Mouse (Mus musculus): ENCODE results near the gene Acsbg2. TPM values are rescaled to one million over a fixed set of nuclear protein-coding genes. Genes with fewer than 3 reads are reported as not detected.

Gene Acsbg2
- total and polyA plus RNA-seq, 3 experiments, result 0.11 TPM; not detected in 2

- peaks cover 8% of the 10 kb centered on the region for H3K9me3 ChIP-seq (replicated peaks)
- H3K27me3 ChIP-seq (ENCODE audit: insufficient read depth, low read length), result peaks cover 14% of the 10 kb centered on the region; the same call in 1 of the 2 replicates
- H3K36me3 ChIP-seq (replicated peaks), result no peaks in the 10 kb centered on the region
- peaks cover 35% of the 10 kb centered on the region for H3K4me1 ChIP-seq (ENCODE audit: insufficient read depth, low read depth, low read length)
- ATAC-seq (ENCODE audit: extremely low read depth, insufficient number of reproducible peaks, low FRiP score, poor library complexity, severe bottlenecking), result no peak
- TF ChIP-seq GATA2 (IDR thresholded peaks at IDR 0.05; ENCODE audit: borderline replicate concordance, low read depth, low read length) (no peak), TAL1 (conservative IDR thresholded peaks at IDR 0.05; ENCODE audit: low read depth, low read length) (no peak), GATA1 (IDR thresholded peaks at IDR 0.05; ENCODE audit: borderline replicate concordance, low read length) (no peak), POLR2AphosphoS5 (IDR thresholded peaks at IDR 0.05; ENCODE audit: insufficient replicate concordance, low read depth, low read length) (no peak), CTCF (IDR thresholded peaks at IDR 0.05; ENCODE audit: low read depth, low read length) (no peak)
- DNase-seq (ENCODE audit: low spot score), result no peak
- H3K4me3 ChIP-seq (ENCODE audit: low read depth, low read length), result no peak overlapping the region
Observed at GRCm38 (mm10) chr17:56869481-56869977, 4.7 kb downstream of the Acsbg2 start.

GRCm38 (mm10) chr17:56866071-56866470, 8.2 kb downstream of the Acsbg2 start:
- Histone ChIP-seq H3K4me1 (ENCODE audit: insufficient read depth, low read depth, low read length) (peaks cover 24% of the 10 kb centered on the region), H3K27me3 (ENCODE audit: insufficient read depth, low read length) (peaks cover 22% of the 10 kb centered on the region), H3K9me3 (replicated peaks) (peaks cover 8% of the 10 kb centered on the region), H3K36me3 (replicated peaks) (no peaks in the 10 kb centered on the region), H3K4me3 (ENCODE audit: low read depth, low read length) (no peak overlapping the region)
- DNase-seq (ENCODE audit: low spot score), result no peak
- ATAC-seq (ENCODE audit: extremely low read depth, insufficient number of reproducible peaks, low FRiP score, poor library complexity, severe bottlenecking), result no peak
- no peak for TF ChIP-seq GATA1 (IDR thresholded peaks at IDR 0.05; ENCODE audit: borderline replicate concordance, low read length)
- no peak for TF ChIP-seq POLR2AphosphoS5 (IDR thresholded peaks at IDR 0.05; ENCODE audit: insufficient replicate concordance, low read depth, low read length)
- no peak for TF ChIP-seq CTCF (IDR thresholded peaks at IDR 0.05; ENCODE audit: low read depth, low read length)
- TF ChIP-seq GATA2 (IDR thresholded peaks at IDR 0.05; ENCODE audit: borderline replicate concordance, low read depth, low read length), result no peak
- no peak for TF ChIP-seq TAL1 (conservative IDR thresholded peaks at IDR 0.05; ENCODE audit: low read depth, low read length)

DNA sequence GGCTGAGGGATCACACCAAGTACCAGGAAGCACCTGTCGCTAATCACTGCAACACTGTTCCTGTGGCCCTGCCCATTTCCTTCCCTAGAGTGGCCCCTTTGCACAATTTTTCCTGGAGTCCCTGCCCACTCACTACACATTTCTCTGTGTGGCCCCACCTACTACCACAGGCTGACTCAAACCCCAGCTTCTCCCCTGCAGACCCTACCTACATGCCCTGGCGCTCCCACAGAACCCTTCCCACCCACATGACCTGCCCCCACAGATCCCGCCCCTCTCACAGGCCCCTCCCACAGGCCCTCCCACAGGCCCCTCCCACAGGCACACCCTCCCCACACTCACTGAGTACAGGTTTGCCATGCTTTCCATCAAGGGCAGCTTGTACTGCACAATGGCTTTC, 13.1 kb downstream of the Acsbg2 start:
- ATAC-seq (ENCODE audit: extremely low read depth, insufficient number of reproducible peaks, low FRiP score, poor library complexity, severe bottlenecking), result no peak
- H3K4me3 ChIP-seq (ENCODE audit: low read depth, low read length), result no peak overlapping the region

DNA sequence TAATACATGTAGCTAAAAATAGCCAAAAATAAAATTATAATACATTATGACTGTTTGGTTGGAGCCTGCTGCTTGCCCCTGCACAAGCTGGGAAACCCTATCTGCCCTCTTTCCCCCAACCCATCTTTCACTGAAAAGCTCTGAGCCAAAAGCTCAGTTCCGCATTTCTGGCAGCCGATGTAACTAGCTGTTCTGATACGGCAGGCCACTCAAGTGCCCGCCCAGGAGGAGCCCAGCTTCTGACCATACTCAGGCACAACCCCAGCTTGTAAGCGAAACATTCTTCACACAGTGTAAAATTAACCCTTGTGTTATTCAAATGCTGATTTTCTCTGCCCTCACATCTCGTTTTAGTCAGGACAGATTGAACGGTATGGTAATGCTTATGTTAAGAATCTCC, 15.3 kb downstream of the Acsbg2 start:
- ATAC-seq (ENCODE audit: extremely low read depth, insufficient number of reproducible peaks, low FRiP score, poor library complexity, severe bottlenecking), result no peak
- TF ChIP-seq TAL1 (conservative IDR thresholded peaks at IDR 0.05; ENCODE audit: low read depth, low read length), result no peak
- Histone ChIP-seq H3K4me3 (ENCODE audit: low read depth, low read length) (no peak overlapping the region), H3K27me3 (ENCODE audit: insufficient read depth, low read length) (peaks cover 33% of the 10 kb centered on the region), H3K4me1 (ENCODE audit: insufficient read depth, low read depth, low read length) (peaks cover 17% of the 10 kb centered on the region), H3K9me3 (replicated peaks) (no peaks in the 10 kb centered on the region), H3K36me3 (replicated peaks) (no peaks in the 10 kb centered on the region)
- DNase-seq (ENCODE audit: low spot score), result no peak

More for the DNA sequence above, 13.1 kb downstream of the Acsbg2 start:
- H3K9me3 ChIP-seq (replicated peaks), result no peaks in the 10 kb centered on the region; the same call in 1 of the 2 replicates
- peaks cover 15% of the 10 kb centered on the region for H3K4me1 ChIP-seq (ENCODE audit: insufficient read depth, low read depth, low read length)
- H3K27me3 ChIP-seq (ENCODE audit: insufficient read depth, low read length), result peaks cover 26% of the 10 kb centered on the region
- no peak for DNase-seq (ENCODE audit: low spot score)
- no peak for TF ChIP-seq GATA2 (IDR thresholded peaks at IDR 0.05; ENCODE audit: borderline replicate concordance, low read depth, low read length)
- TF ChIP-seq GATA1 (IDR thresholded peaks at IDR 0.05; ENCODE audit: borderline replicate concordance, low read length), result no peak
- no peak for TF ChIP-seq POLR2AphosphoS5 (IDR thresholded peaks at IDR 0.05; ENCODE audit: insufficient replicate concordance, low read depth, low read length)
- TF ChIP-seq TAL1 (conservative IDR thresholded peaks at IDR 0.05; ENCODE audit: low read depth, low read length), result no peak
- no peaks in the 10 kb centered on the region for H3K36me3 ChIP-seq (replicated peaks)

GRCm38 (mm10) chr17:56858216-56858615, 16.0 kb downstream of the Acsbg2 start:
- Histone ChIP-seq H3K4me3 (ENCODE audit: low read depth, low read length) (no peak overlapping the region), H3K9me3 (replicated peaks) (no peaks in the 10 kb centered on the region), H3K36me3 (replicated peaks) (no peaks in the 10 kb centered on the region), H3K4me1 (ENCODE audit: insufficient read depth, low read depth, low read length) (peaks cover 17% of the 10 kb centered on the region), H3K27me3 (ENCODE audit: insufficient read depth, low read length) (peaks cover 33% of the 10 kb centered on the region)
- peak; percentile 54 for DNase-seq (ENCODE audit: low spot score)
- ATAC-seq (ENCODE audit: extremely low read depth, insufficient number of reproducible peaks, low FRiP score, poor library complexity, severe bottlenecking), result no peak
- TF ChIP-seq CTCF (IDR thresholded peaks at IDR 0.05; ENCODE audit: low read depth, low read length) (peak; percentile 94), TAL1 (conservative IDR thresholded peaks at IDR 0.05; ENCODE audit: low read depth, low read length) (no peak)

DNA sequence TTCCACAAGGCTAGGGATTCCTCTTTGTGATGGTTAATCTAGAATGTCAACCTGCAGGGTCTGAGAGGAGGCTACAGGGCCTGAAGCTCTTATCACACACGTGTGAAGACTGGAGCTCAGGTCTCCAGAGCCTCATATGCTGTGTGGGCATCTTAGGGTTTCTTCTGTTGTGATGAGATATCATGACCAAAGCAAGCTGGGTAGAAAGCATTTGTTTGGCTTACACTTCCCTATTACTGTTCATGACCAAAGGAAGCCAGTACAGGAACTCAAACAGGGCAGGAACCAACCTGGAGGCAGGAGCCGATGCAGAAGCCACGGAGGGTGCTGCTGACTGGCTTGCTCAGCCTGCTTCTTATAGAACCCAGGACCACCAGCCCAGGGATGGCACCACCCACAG, 18.8 kb downstream of the Acsbg2 start:
- DNase-seq (ENCODE audit: low spot score), result no peak
- Histone ChIP-seq H3K27me3 (ENCODE audit: insufficient read depth, low read length) (peaks cover 29% of the 10 kb centered on the region), H3K4me1 (ENCODE audit: insufficient read depth, low read depth, low read length) (peaks cover 11% of the 10 kb centered on the region; the same call in 1 of the 2 replicates), H3K36me3 (replicated peaks) (no peaks in the 10 kb centered on the region), H3K4me3 (ENCODE audit: low read depth, low read length) (no peak overlapping the region), H3K9me3 (replicated peaks) (no peaks in the 10 kb centered on the region)
- TF ChIP-seq GATA1 (IDR thresholded peaks at IDR 0.05; ENCODE audit: borderline replicate concordance, low read length) (no peak), TAL1 (conservative IDR thresholded peaks at IDR 0.05; ENCODE audit: low read depth, low read length) (no peak), CTCF (IDR thresholded peaks at IDR 0.05; ENCODE audit: low read depth, low read length) (no peak), POLR2AphosphoS5 (IDR thresholded peaks at IDR 0.05; ENCODE audit: insufficient replicate concordance, low read depth, low read length) (no peak), GATA2 (IDR thresholded peaks at IDR 0.05; ENCODE audit: borderline replicate concordance, low read depth, low read length) (no peak)
- ATAC-seq (ENCODE audit: extremely low read depth, insufficient number of reproducible peaks, low FRiP score, poor library complexity, severe bottlenecking), result no peak

DNA sequence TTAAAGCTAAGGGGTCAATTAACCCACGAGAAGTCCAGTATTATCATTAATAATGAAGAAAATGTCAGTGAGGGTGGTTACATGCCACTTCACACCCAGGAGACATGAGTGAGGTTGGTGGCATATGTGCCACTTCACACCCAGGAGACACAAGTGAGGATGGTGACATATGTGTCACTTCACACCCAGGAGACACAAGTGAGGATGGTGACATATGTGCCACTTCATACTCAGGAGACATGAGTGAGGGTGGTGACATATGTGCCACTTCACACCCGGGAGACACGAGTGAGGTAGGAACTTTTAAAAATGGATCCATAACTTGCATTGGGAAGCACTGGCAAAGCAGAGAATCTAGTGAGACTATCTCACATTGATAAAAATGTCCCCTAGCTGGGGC, 23.1 kb downstream of the Acsbg2 start:
- ATAC-seq (ENCODE audit: extremely low read depth, insufficient number of reproducible peaks, low FRiP score, poor library complexity, severe bottlenecking) (no peak), DNase-seq (ENCODE audit: low spot score) (no peak)
- Histone ChIP-seq H3K4me1 (ENCODE audit: insufficient read depth, low read depth, low read length) (peaks cover 8% of the 10 kb centered on the region; the same call in 1 of the 2 replicates), H3K27me3 (ENCODE audit: insufficient read depth, low read length) (peaks cover 54% of the 10 kb centered on the region), H3K36me3 (replicated peaks) (no peaks in the 10 kb centered on the region), H3K9me3 (replicated peaks) (no peaks in the 10 kb centered on the region), H3K4me3 (ENCODE audit: low read depth, low read length) (no peak overlapping the region)
- TF ChIP-seq GATA2 (IDR thresholded peaks at IDR 0.05; ENCODE audit: borderline replicate concordance, low read depth, low read length) (no peak), GATA1 (IDR thresholded peaks at IDR 0.05; ENCODE audit: borderline replicate concordance, low read length) (no peak), CTCF (IDR thresholded peaks at IDR 0.05; ENCODE audit: low read depth, low read length) (no peak), TAL1 (conservative IDR thresholded peaks at IDR 0.05; ENCODE audit: low read depth, low read length) (no peak), POLR2AphosphoS5 (IDR thresholded peaks at IDR 0.05; ENCODE audit: insufficient replicate concordance, low read depth, low read length) (no peak)

Data from G1E (cell line).